Mouse (Mus musculus) layer of hippocampus, adult 18-20 months (tissue): ENCODE results near the gene Ripor2. TPM values are rescaled to one million over a fixed set of nuclear protein-coding genes. Genes with fewer than 3 reads are reported as not detected.
A peak's percentile ranks its signal among the peaks of the same experiment; 100 is the strongest.

Experiments
- DNase-seq, 2 experiments: peaks; one replicate each; pipeline ENCODE4 v3.0.0; 2022; ENCODE audit warnings: low spot score in 2 of 2
- total RNA-seq, 2 experiments: library from RNA; stranded (reverse); gene quantifications; 2 replicates each; pipeline ENCODE4 v1.2.3; 2021

Ripor2 gene
- total RNA-seq, 2 experiments from 2014 or later = 73.1 to 82.3 TPM

DNA sequence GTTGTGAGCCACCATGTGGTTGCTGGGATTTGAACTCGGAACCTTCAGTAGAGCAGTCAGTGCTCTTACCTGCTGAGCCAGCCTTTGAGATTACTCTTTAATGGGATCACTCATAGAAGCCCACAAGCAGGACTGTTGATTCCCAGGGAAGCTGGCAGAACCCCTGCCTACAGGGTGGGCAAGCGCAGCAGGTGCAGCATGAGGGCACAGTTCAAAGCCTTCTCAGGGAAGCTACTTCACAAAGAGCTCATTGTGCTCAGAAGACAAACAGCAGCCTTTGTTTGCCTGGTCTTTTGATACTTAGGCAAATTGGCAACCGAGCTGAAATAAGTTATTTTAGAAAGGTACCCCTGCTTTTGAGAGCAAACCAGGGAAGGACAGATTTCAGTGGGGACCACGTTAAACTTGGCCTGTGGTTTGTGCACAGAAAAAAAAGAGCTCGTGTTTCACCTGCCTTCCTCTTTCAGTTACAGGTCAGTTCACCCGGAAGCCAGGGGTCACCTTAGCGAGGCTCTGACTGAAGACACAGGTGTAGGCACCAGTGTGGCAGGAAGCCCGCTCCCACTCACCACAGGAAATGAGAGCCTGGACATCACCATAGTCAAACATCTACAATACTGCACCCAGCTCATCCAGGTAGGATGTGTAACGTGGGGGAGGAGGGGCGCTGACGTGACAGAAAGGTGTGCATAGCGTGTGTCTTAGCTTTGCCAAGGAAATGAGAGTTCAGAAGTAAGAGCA lies 127.8 kb downstream of the Ripor2 start:
- DNase-seq = no peak

- DNase-seq = no peak
Measured at GRCm38 (mm10) chr13:24710968-24711367, 129.0 kb downstream of the Ripor2 start.

GRCm38 (mm10) chr13:24712581-24713130 lies 130.7 kb downstream of the Ripor2 start:
- DNase-seq = no peak

DNA sequence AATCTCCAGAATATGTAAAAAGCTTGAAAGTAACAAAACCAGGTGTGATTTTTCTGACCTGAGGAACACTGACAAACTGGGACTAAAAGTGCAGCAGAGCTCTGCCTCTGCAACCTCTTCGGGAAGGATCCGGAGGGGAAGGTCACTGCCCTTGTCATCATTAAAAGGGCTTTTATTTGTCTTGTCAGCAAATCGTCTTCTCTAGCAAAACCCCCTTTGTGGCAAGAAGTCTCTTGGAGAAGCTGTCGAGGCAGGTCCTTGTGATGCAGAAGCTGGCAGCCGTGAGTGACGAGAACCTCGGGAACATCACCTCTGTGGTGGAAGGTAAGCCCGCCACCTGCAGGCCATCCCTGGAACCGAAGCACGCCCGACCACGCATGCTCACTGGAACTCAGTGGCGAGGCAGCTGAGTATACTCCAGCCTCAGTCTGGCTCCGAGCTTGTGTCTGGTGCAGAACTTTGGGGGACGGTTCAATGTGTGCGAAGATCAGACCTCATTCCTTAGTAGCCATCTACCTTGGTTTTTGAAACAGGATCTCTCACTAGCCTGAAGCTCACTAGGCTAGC lies 131.5 kb downstream of the Ripor2 start:
- DNase-seq = peak; percentile 84 to 95

DNA sequence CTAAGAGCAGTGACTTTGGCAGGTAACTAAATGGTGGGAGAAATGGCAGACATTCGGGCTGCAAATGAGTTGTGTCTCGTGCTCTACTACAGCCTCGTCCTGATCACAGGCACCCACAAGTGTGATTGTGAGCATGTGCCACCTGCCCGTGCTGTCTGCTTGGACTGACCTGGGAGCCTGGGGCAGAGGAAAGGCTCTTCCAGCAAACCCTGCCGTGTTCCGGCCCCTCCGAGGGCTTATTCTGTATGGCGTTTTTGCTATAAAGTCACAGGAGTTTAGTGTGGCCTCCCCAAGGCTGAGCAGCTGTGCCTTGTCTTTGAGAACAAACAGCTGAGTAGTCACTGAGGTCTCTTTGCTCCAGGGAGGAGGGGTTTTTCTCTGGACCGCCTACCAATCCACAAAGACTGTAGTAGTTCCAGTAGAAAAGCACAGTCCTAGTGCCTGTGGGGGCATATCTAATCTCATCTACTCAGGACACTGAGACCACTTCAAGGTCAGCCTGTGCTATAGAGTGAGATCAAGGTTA lies 132.4 kb downstream of the Ripor2 start:
- DNase-seq = no peak

- DNase-seq = no peak
Measured at GRCm38 (mm10) chr13:24715601-24716000, 133.6 kb downstream of the Ripor2 start.

GRCm38 (mm10) chr13:24716441-24716840 lies 134.5 kb downstream of the Ripor2 start:
- DNase-seq = no peak

DNA sequence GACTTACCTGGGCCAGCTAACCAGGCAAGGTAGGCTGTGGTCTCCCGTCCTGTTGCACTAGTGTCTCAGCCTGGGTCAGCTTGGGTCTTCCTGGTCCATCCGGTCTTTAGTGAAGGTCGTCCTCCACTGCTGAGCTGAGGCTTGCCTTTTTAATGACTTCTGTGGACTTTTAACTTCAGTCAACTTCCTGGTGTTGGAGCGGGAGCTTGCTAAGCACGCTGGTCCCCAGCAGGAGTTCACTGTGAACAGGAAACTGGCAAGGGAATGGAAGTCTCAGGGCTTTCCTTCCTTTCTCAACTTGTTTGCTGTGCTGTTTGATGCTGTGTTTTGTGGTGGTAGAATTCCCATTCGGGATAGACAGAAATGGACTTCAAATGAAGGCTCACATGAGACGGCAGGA lies 135.7 kb downstream of the Ripor2 start:
- DNase-seq = no peak

- no peak for DNase-seq
Measured at GRCm38 (mm10) chr13:24721502-24721901, 139.5 kb downstream of the Ripor2 start.

DNA sequence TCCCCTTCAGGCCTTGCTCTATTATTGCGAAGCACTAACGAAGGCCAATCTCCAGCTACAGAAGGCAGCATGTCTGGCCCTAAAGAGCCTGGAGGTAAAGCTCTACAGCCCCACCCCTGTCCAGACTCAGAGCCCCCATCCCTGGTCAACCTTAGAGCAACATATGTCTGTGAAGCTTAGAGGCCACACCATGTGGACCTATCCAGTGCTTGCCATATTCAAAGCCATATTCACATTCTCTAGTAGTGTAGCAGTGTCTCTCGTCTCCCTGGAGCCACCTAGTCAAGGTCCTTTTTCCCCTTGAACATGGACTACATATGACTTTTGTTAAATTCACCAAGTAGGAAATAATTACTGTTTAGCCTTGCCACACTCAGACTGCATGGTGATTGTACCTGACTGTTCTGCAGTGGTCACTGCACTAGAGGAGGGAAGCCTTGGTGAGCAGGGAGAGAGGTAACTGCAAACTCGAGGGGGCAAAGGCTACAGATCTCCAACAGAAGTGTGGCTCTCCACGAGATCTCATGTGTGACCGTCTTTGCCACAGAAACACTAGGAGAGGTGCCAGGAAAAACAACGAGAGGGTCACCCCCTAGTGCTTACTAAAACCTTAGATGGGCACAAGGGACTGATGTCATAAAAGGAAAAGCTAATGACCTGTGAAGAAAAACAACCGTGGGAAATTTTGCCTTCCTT lies 141.9 kb downstream of the Ripor2 start:
- no peak for DNase-seq

DNA sequence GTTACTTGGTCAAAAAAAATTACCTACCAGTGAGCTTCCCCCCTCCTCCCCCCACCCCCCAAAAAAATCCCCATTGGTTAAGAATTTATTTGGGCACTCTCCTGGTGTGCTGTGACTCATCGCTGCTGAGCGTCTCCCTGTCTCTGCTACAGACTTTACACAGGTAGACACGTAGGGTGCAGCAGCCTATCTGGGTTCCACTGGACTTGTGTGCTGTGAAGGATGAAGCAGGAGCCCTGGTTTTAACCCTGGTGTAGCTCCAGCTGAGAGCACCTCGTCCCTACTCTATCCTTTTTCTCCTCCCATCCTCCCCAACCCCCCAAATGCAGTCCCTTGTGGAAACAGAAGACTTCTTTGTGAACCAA lies 142.4 kb downstream of the Ripor2 start:
- DNase-seq = no peak

DNA sequence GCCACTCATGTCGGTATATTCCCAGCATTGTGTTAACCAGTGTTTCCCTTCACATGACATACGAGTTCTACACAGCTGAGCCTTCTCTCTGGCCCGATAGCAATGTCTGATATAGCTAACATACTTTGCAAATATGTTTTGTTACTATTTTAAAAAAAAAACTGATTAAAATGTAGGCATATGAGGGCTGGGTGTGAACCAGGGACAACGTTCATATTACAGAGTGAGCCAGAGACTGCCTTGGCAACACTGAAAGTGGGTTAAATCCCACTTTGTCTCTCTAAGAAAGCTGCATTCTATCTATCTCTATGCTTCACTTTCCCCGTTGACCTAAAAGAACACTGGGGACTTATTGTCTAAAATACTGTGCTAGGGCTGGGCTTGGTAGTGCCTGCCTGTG lies 147.1 kb downstream of the Ripor2 start:
- no peak for DNase-seq

DNA sequence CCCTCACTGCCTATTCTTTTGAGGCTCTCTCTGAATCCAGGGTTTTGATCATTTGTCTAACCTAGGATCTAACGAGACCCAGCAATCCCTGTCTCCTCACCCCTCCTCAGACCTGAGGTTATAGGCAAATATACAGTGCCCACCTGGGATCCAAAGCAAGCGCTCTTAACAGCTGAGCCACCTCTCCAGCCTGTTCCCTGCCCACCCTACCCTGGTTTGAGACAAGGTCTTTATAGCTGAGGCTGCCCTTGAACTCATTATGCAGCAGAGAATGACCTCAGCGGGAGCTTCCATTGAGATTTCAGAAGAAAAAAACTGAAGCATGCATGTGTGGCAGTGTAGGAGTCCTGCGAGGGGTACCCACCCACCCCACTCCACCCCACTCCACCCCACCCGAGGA lies 152.5 kb downstream of the Ripor2 start:
- DNase-seq = no peak

DNA sequence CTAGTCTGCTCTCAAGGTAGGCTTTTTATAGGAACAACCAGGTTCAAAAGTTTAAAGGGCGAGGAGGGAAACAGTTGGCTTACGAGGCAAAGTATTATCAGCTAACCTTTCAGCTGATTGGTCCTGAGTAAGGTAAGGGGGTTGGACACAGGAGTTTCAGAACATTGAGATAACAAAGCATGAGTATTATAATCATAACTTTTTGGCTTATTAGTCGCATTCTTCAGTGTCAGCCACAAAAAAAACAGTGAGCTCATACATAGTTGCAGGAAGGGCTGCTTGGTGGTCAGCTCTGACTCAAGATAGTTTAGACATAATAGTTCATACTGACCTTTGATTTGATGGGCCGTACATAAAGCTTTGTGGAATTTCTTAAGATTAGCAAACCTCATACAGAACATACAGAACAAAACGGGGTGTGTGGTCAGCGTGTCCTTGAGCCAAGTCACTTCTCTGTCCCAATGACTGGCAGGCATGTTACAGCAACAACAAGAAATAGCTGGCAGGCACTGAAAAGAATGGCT lies 153.7 kb downstream of the Ripor2 start:
- DNase-seq = no peak

DNA sequence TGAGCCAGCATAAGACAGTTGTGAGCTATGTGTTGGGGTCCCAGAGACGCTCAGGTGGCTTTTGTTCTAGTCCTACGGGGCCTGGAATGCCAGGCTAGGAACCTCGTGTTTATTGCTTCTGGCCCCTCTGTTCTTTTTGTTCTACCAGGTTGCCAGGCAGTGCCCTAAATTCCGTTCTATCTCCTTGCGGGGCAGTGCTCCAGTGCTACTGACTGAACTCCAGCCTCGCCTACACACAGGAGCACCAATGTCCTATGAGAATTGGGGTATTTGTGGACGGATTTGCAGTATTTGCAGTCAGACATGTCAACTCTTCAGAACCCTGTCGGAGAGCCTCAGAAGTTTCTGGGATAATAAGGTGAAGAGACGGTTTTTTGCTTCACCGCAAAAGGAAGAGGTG lies 159.0 kb downstream of the Ripor2 start, which contains the start of gene Armh2:
Armh2 (plus strand) TSS at position 205 of the 400 bp plus-strand sequence.
- DNase-seq = no peak

- DNase-seq = no peak
Measured at GRCm38 (mm10) chr13:24747823-24748222, 165.8 kb downstream of the Ripor2 start.

DNA sequence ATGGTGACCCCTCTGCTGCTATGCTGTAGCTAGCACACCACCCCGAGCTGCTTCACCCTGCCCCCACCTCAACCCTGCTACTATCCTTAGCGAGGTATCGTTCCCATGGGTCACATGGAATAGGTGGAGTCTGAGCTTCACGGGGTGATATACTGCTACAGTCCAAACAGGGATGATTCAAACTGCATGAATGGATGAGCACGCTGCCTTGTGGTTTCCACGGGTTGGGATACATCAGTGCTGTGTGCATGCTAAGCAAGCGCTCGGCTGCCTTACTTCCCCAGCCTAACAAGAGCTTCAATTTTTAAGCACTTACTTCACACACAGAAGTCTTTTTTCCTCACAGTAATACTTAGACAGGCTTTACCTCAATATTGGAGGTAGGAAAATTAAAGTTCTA lies 168.8 kb downstream of the Ripor2 start:
- no peak for DNase-seq

DNA sequence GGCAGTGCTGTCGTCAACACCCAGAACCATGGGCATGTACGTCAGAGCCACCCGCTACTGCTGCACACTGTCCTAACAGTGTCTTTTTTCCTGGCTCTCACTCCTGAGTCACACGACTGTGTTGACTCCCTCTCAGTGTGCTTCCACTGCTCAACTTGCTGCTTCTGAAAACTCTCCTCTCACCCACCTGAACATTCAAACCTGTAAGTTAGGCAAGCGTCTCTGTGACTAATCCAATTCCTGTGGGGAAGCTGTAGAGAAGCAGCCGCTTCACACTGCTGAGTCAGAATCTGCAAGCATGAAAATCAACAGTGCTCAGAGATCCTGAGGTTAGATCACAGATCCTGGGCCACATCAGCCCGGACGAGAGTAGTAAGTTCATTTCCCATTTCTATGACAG lies 169.4 kb downstream of the Ripor2 start:
- no peak for DNase-seq

DNA sequence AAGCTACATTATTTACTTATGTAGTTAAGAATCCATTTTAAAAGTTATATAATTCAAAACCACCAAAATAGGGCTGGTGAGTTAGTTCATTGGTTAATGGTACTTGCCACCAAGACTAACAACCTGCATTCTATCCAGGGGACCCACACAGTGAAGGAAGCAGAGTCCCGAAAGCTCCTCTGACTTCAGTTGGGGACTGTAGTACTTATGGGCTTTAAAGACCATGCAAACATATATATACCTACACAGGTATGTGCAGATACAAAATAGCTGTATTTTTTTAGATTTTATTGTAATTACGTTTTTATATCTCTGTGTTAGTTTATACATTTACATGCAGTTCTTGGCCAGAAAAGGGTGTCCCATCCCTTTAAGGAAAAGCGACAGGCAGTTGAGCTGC lies 174.8 kb downstream of the Ripor2 start:
- no peak for DNase-seq

GRCm38 (mm10) chr13:24757820-24758564 lies 176.0 kb downstream of the Ripor2 start:
- no peak for DNase-seq

DNA sequence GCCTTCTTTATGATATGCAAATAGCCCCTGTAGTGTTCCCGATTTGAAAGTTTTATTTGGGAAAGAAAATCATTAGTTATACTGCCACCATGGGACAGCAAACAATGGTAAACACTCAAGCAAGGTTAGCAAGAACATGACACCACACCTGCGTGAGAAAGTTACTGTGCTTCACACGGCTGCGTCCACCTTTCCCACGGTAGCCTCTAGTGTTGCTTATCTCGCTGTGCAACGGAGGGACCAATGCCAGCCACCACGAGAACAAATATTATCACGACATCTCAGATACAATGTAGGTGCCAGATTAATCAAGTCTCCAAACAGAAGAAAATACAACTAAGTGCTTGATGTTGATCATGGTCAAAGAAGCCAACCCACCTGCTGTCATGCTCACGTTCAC lies 177.5 kb downstream of the Ripor2 start:
- no peak for DNase-seq
